Mouse (Mus musculus) testis, adult 2 months (tissue): ENCODE results near the gene Cby3.
A peak's percentile ranks its signal among the peaks of the same experiment; 100 is the strongest.

Experiments
- CTCF ChIP-seq: fragments of 200-500 bp; IDR thresholded peaks from 2 replicates; pipeline ENCODE4 v1.5.1; 2012; ENCODE audit warnings: low read depth, mild to moderate bottlenecking, inconsistent platforms, low read length, moderate library complexity; ENCODE audit not compliant: control insufficient read depth, insufficient read depth, insufficient replicate concordance
- POLR2A ChIP-seq: fragments of 200-500 bp; IDR thresholded peaks from 2 replicates; pipeline ENCODE4 v1.6.1; 2012; ENCODE audit warnings: low read depth, mild to moderate bottlenecking, inconsistent platforms, low read length, moderate library complexity; ENCODE audit not compliant: control insufficient read depth

DNA sequence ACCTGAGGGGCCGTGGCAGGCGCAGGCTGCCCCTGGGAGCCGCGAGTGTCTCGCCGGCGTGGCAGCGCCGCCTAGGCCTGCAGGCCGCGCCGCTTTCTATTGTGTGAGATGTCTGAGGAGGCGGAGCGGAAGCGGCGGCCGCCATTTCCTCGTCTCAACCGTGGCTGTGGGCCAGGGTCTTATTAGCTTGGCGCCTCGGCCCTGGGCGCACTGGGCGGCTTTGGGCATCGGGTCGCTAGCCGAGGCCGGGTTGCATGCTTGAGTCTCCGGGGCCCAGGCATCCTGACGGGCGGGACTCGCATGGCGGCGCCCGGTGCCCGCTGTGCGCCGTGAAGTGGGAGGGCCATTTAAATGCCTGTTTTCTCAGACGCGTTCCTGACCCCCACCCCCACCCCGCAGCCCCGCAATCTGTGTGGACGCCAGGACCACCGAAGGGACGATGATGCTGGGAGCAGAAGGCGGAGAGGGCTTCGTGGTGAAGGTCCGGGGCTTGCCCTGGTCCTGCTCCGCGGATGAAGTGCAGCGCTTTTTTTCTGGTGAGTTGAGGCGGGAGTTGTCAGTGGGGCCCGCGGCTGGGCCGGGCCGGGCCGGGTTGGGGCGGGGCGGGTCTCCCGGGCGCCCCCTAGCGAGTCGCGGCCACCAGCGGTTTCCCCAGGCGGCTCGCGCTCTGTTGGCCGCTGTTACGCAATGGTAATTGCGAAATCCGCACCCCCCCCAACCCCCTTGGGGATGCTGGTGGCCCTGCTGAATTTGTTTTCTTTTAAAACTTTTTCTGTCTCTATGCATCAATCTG lies 23.8 kb downstream of the Cby3 start:
- peak; percentile 43 for TF ChIP-seq POLR2A
- peak; percentile 43 for TF ChIP-seq CTCF
